39 mouse cellular contexts compared by ENCODE assay signal in the genomic region with DNA sequence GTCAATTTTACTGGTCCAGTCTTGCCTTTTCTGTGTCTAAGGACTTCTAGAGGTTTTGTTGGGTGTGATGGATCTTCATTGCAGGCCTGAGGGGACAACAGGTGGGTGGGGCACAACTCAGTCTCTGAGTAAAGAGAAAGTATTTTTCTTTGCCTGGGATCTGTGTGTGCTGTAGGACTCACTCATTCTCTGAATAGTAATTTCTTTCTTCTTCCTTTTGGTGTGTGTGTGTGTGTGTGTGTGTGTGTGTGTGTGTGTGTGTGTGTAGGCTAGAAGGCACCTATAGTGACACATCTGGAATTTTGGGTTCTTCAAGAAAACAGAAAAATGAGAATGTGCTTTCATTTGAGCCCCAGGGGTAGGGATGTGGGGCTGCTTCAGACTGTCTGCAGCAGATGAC. TPM values are rescaled to one million over a fixed set of nuclear protein-coding genes. Genes with fewer than 3 reads are reported as not detected.
"Had no signal": no experiment of that assay in that cellular context is flagged by ENCODE, and none has a peak within 500 bp of the region (broad histone marks: within the 10 kb centered on the region; RNA-seq: fewer than 3 reads in every experiment).

No protein-coding gene starts in this region.

- H3K4me1 ChIP-seq: limb, embryonic 10.5 days; limb, embryonic 12.5 days; limb, embryonic 13.5 days; limb, embryonic 15.5 days; liver, embryonic 12.5 days; liver, embryonic 13.5 days; liver, embryonic 15.5 days; lung, embryonic 15.5 days; megakaryocyte, embryonic 14.5 days; midbrain, embryonic 10.5 days; midbrain, embryonic 12.5 days; midbrain, embryonic 13.5 days; midbrain, embryonic 15.5 days; neural tube, embryonic 12.5 days had no signal

- ATAC-seq: liver, embryonic 12.5 days; liver, postnatal 0 days; lung, postnatal 0 days; midbrain, embryonic 13.5 days; midbrain, embryonic 15.5 days; midbrain, embryonic 16.5 days had no signal

- H3K9ac ChIP-seq: limb, embryonic 12.5 days; limb, embryonic 13.5 days; limb, embryonic 15.5 days; liver, embryonic 12.5 days; liver, embryonic 13.5 days; liver, embryonic 14.5 days; liver, embryonic 15.5 days; liver, postnatal 0 days; lung, embryonic 14.5 days; lung, embryonic 15.5 days; midbrain, embryonic 12.5 days; midbrain, embryonic 13.5 days; midbrain, embryonic 15.5 days; neural tube, embryonic 12.5 days had no signal

- DNase-seq: left cerebral cortex, postnatal 4 days; liver; liver, embryonic 13.5 days; liver, postnatal 0 days; lung, adult 18-20 months; lung, adult 2 months; lung, embryonic 14.5 days; lung, postnatal 10 days; lung, postnatal 14 days; lung, postnatal 36 days; lung, postnatal 4 days; midbrain, embryonic 14.5 days had no signal

- H3K9me3 ChIP-seq: limb, embryonic 10.5 days; limb, embryonic 12.5 days; limb, embryonic 13.5 days; limb, embryonic 15.5 days; liver, embryonic 12.5 days; liver, embryonic 13.5 days; liver, embryonic 15.5 days; lung, embryonic 15.5 days; megakaryocyte, embryonic 14.5 days; midbrain, embryonic 10.5 days; midbrain, embryonic 12.5 days; midbrain, embryonic 13.5 days; midbrain, embryonic 15.5 days; neural tube, embryonic 12.5 days had no signal

- H3K27me3 ChIP-seq: limb, embryonic 12.5 days; limb, embryonic 13.5 days; limb, embryonic 15.5 days; liver, embryonic 12.5 days; liver, embryonic 13.5 days; liver, embryonic 15.5 days; lung, embryonic 15.5 days; megakaryocyte, embryonic 14.5 days; midbrain, embryonic 12.5 days; midbrain, embryonic 13.5 days; midbrain, embryonic 15.5 days; neural tube, embryonic 12.5 days had no signal

- H3K27ac ChIP-seq: limb, embryonic 10.5 days; limb, embryonic 12.5 days; limb, embryonic 13.5 days; limb, embryonic 15.5 days; liver, embryonic 12.5 days; liver, embryonic 13.5 days; liver, embryonic 14.5 days; liver, embryonic 15.5 days; lung, embryonic 15.5 days; macrophage; midbrain, embryonic 10.5 days; midbrain, embryonic 12.5 days; midbrain, embryonic 13.5 days; midbrain, embryonic 15.5 days; neural tube, embryonic 12.5 days had no signal

- H3K36me3 ChIP-seq: limb, embryonic 10.5 days; limb, embryonic 12.5 days; limb, embryonic 13.5 days; limb, embryonic 15.5 days; liver, embryonic 12.5 days; liver, embryonic 13.5 days; liver, embryonic 15.5 days; lung, embryonic 15.5 days; midbrain, embryonic 10.5 days; midbrain, embryonic 12.5 days; midbrain, embryonic 13.5 days; midbrain, embryonic 15.5 days; neural tube, embryonic 12.5 days had no signal

- H3K4me3 ChIP-seq: limb, embryonic 10.5 days; limb, embryonic 12.5 days; limb, embryonic 13.5 days; limb, embryonic 15.5 days; liver, embryonic 12.5 days; liver, embryonic 13.5 days; liver, embryonic 15.5 days; lung, embryonic 15.5 days; megakaryocyte, embryonic 14.5 days; midbrain, embryonic 10.5 days; midbrain, embryonic 12.5 days; midbrain, embryonic 13.5 days; midbrain, embryonic 15.5 days; myocyte; neural tube, embryonic 12.5 days had no signal

- H3K4me2 ChIP-seq: limb, embryonic 12.5 days; limb, embryonic 13.5 days; limb, embryonic 15.5 days; liver, embryonic 11.5 days; liver, embryonic 12.5 days; liver, embryonic 13.5 days; liver, embryonic 15.5 days; lung, embryonic 14.5 days; lung, embryonic 15.5 days; midbrain, embryonic 11.5 days; midbrain, embryonic 12.5 days; midbrain, embryonic 13.5 days; midbrain, embryonic 15.5 days; neural tube, embryonic 12.5 days had no signal

RNA-seq across cellular contexts. Expression of gene Gm11214, which starts 29.2 kb away (rescaled TPM):
- polyA plus RNA-seq: limb, embryonic 10.5 days; limb, embryonic 11.5 days; limb, embryonic 12.5 days; limb, embryonic 13.5 days; limb, embryonic 14.5 days; limb, embryonic 15.5 days; liver, adult 2 months; liver, embryonic 11.5 days; liver, embryonic 12.5 days; liver, embryonic 13.5 days; liver, embryonic 14.5 days; liver, embryonic 15.5 days; liver, embryonic 16.5 days; liver, postnatal 0 days; lung, adult 2 months; lung, embryonic 14.5 days; lung, embryonic 15.5 days; lung, embryonic 16.5 days; lung, postnatal 0 days; macrophage; midbrain, embryonic 10.5 days; midbrain, embryonic 11.5 days; midbrain, embryonic 12.5 days; midbrain, embryonic 13.5 days; midbrain, embryonic 14.5 days; midbrain, embryonic 15.5 days; midbrain, embryonic 16.5 days; midbrain, postnatal 0 days; myocyte; neural tube, embryonic 11.5 days; neural tube, embryonic 12.5 days had no signal

RNA-seq across cellular contexts. Expression of gene Tnfsf15, which starts 52.6 kb away (rescaled TPM):
- polyA plus RNA-seq: limb, embryonic 10.5 days; limb, embryonic 11.5 days; limb, embryonic 12.5 days; liver, adult 2 months; liver, embryonic 12.5 days; liver, postnatal 0 days; midbrain, embryonic 10.5 days; midbrain, embryonic 11.5 days; midbrain, embryonic 13.5 days; midbrain, embryonic 14.5 days; midbrain, embryonic 15.5 days; midbrain, embryonic 16.5 days; midbrain, postnatal 0 days; neural tube, embryonic 11.5 days had no signal
